Mouse (Mus musculus) intestine, embryonic 14.5 days (tissue): ENCODE data around the gene Neto2. TPM values are rescaled to one million over a fixed set of nuclear protein-coding genes. Genes with fewer than 3 reads are reported as not detected.

Experiments
- ATAC-seq: fragments of 200-750 bp; cut with Nextera tagmentation; replicated peaks from 2 replicates; pipeline ENCODE4 v1.8.0; 2017; ENCODE audit warnings: low read depth, moderate number of reproducible peaks, moderate TSS enrichment, moderate library complexity; ENCODE audit not compliant: low FRiP score, low TSS enrichment
- DNase-seq: peaks from one replicate; pipeline ENCODE4 v3.0.0-alpha.2; 2018; ENCODE audit warnings: low spot score
- H3K27ac ChIP-seq: fragments of 300-500 bp; sonication (generic); 2 replicates; pipeline ENCODE4 v1.5.1; 2014; ENCODE audit warnings: low read depth, mild to moderate bottlenecking, control low read depth
- H3K27me3 ChIP-seq: fragments of 300-500 bp; sonication (generic); replicated peaks from 2 replicates; pipeline ENCODE4 v1.6.1; 2014; ENCODE audit warnings: low read length, control low read depth; ENCODE audit not compliant: control insufficient read depth, insufficient read depth
- H3K36me3 ChIP-seq: fragments of 300-500 bp; sonication (generic); 2 replicates; pipeline ENCODE4 v1.6.1; 2014; ENCODE audit warnings: low read length, control low read depth; ENCODE audit not compliant: control insufficient read depth, insufficient read depth
- H3K4me1 ChIP-seq: fragments of 300-500 bp; sonication (generic); replicated peaks from 2 replicates; pipeline ENCODE4 v1.6.1; 2014; ENCODE audit warnings: low read length, control low read depth, mixed read lengths; ENCODE audit not compliant: control insufficient read depth, insufficient read depth
- H3K4me2 ChIP-seq: fragments of 300-500 bp; sonication (generic); 2 replicates; pipeline ENCODE4 v1.6.1; 2014; ENCODE audit warnings: low read length
- H3K4me3 ChIP-seq: fragments of 300-500 bp; sonication (generic); 2 replicates; pipeline ENCODE4 v1.5.1; 2014; ENCODE audit warnings: low read depth, low read length, control low read depth, mixed read lengths
- H3K9ac ChIP-seq: fragments of 300-500 bp; sonication (generic); 2 replicates; pipeline ENCODE4 v1.6.1; 2014; ENCODE audit warnings: mild to moderate bottlenecking, low read length
- H3K9me3 ChIP-seq: fragments of 300-500 bp; sonication (generic); 2 replicates; pipeline ENCODE4 v1.6.1; 2016; ENCODE audit warnings: low read length, control low read depth; ENCODE audit not compliant: control insufficient read depth
- WGBS: fragments of 180-500 bp; shearing (Covaris S2); extraction: QIAGEN DNeasy Blood & Tissue Kit; methylation state at CpG from one replicate; pipeline ENCODE4 v1.1.7; 2014; 5-methylcytosine and 5-hydroxymethylcytosine counted together
- polyA plus RNA-seq: library from polyadenylated mRNA; unstranded; fragments of >200 nt; fragmentation: Nextera tagmentation; extraction: Ambion mirVana; gene quantifications from 2 replicates; pipeline ENCODE4 v1.2.1, GENCODE M21; 2014

The Neto2 gene
- polyA plus RNA-seq, 1 experiment from 2014 or later = 13.9 TPM

- no peaks in the 10 kb centered on the region for H3K27me3 ChIP-seq
- H3K9ac ChIP-seq = no peak overlapping the region
- H3K4me1 ChIP-seq = no peaks in the 10 kb centered on the region; the same call in 1 of the 2 replicates
- no peak overlapping the region for H3K4me2 ChIP-seq
- H3K4me3 ChIP-seq = no peak overlapping the region
- WGBS = 50% methylated on average over 8 of the region's 8 CpGs
- ATAC-seq = no peak
- H3K9me3 ChIP-seq = no peaks in the 10 kb centered on the region
- H3K27ac ChIP-seq = no peak overlapping the region
- no peak for DNase-seq
- H3K36me3 ChIP-seq = no peaks in the 10 kb centered on the region
Observed at GRCm38 (mm10) chr8:85597413-85598191, 103.1 kb downstream of the Neto2 start.

DNA sequence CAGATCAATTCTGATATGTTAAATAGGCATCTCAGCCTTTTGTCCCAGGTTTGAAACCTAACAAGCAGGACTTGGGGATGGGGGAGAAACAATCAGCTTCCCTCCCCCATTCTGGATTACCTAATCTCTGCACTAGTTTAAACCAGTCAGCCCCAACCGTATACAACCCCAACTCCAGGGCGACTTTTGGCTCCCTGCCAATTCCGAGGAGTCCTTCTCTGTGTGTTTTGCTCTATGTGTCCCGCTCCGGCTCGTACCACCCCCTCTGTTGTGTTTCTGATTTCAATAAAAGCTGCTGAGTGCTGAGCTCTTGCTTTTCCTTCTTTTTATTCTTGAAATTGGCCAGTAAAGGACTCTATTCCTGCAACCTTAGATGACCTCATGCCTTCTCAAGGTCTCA is 105.3 kb downstream of the Neto2 start:
- Histone ChIP-seq H3K9ac (no peak overlapping the region), H3K27ac (no peak overlapping the region)

GRCm38 (mm10) chr8:85594983-85595382 is 105.7 kb downstream of the Neto2 start:
- no peak overlapping the region for H3K9ac ChIP-seq
- H3K4me2 ChIP-seq = no peak overlapping the region
- no peaks in the 10 kb centered on the region; the same call in 1 of the 2 replicates for H3K4me1 ChIP-seq
- H3K27ac ChIP-seq = no peak overlapping the region
- no peaks in the 10 kb centered on the region for H3K9me3 ChIP-seq
- no peaks in the 10 kb centered on the region for H3K27me3 ChIP-seq
- 36% methylated on average over 3 of the region's 3 CpGs for WGBS
- ATAC-seq (no peak), DNase-seq (no peak)
- H3K4me3 ChIP-seq = no peak overlapping the region
- H3K36me3 ChIP-seq = no peaks in the 10 kb centered on the region

More for the DNA sequence above, 105.3 kb downstream of the Neto2 start:
- Histone ChIP-seq H3K4me3 (no peak overlapping the region), H3K36me3 (no peaks in the 10 kb centered on the region), H3K27me3 (no peaks in the 10 kb centered on the region), H3K9me3 (no peaks in the 10 kb centered on the region), H3K4me2 (peak overlapping the region; percentile 13; the same call in 1 of the 2 replicates), H3K4me1 (no peaks in the 10 kb centered on the region; the same call in 1 of the 2 replicates)
- ATAC-seq (no peak), DNase-seq (peak; percentile 60)
- 18% methylated on average over 6 of the region's 6 CpGs for WGBS

GRCm38 (mm10) chr8:85593324-85593723 is 107.4 kb downstream of the Neto2 start:
- 69% methylated on average over 3 of the region's 3 CpGs for WGBS
- H3K4me3 ChIP-seq = no peak overlapping the region
- H3K27ac ChIP-seq = no peak overlapping the region
- ATAC-seq (no peak), DNase-seq (no peak)
- no peak overlapping the region for H3K4me2 ChIP-seq
- H3K4me1 ChIP-seq = no peaks in the 10 kb centered on the region; the same call in 1 of the 2 replicates
- H3K9ac ChIP-seq = no peak overlapping the region
- no peaks in the 10 kb centered on the region for H3K9me3 ChIP-seq
- no peaks in the 10 kb centered on the region for H3K36me3 ChIP-seq
- no peaks in the 10 kb centered on the region for H3K27me3 ChIP-seq

DNA sequence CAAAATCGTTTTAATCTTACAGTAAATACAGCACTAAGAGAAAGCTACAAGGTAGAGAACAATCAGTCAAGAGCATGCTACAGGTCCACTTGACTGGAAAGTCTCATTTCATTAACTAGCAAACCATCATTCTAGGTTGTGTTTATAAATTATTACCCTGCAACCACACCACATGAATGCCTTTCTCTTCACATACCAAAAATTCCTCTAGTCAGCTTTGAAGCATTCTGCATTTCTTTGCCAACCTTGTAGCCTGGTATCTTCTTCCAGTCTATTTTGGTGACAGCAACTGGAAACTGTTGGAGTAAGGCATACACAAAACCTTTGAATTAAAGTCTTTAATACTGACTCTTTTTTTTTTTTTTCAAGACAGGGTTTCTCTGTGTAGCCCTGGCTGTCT is 109.2 kb downstream of the Neto2 start:
- 71% methylated on average over 1 of the region's 1 CpGs for WGBS

GRCm38 (mm10) chr8:85590258-85590657 is 110.5 kb downstream of the Neto2 start:
- 64% methylated on average over 1 of the region's 1 CpGs for WGBS
- ATAC-seq (no peak), DNase-seq (no peak)
- Histone ChIP-seq H3K9me3 (no peaks in the 10 kb centered on the region), H3K27me3 (no peaks in the 10 kb centered on the region), H3K4me1 (no peaks in the 10 kb centered on the region; the same call in 1 of the 2 replicates), H3K9ac (no peak overlapping the region), H3K27ac (no peak overlapping the region), H3K4me2 (no peak overlapping the region), H3K36me3 (no peaks in the 10 kb centered on the region), H3K4me3 (no peak overlapping the region)

More for the DNA sequence above, 109.2 kb downstream of the Neto2 start:
- no peaks in the 10 kb centered on the region for H3K36me3 ChIP-seq
- H3K9ac ChIP-seq = no peak overlapping the region
- no peak overlapping the region for H3K4me3 ChIP-seq
- ATAC-seq = no peak
- H3K27me3 ChIP-seq = no peaks in the 10 kb centered on the region
- no peak overlapping the region for H3K4me2 ChIP-seq
- H3K9me3 ChIP-seq = no peaks in the 10 kb centered on the region
- no peak overlapping the region for H3K27ac ChIP-seq
- H3K4me1 ChIP-seq = no peaks in the 10 kb centered on the region; the same call in 1 of the 2 replicates
- no peak for DNase-seq

DNA sequence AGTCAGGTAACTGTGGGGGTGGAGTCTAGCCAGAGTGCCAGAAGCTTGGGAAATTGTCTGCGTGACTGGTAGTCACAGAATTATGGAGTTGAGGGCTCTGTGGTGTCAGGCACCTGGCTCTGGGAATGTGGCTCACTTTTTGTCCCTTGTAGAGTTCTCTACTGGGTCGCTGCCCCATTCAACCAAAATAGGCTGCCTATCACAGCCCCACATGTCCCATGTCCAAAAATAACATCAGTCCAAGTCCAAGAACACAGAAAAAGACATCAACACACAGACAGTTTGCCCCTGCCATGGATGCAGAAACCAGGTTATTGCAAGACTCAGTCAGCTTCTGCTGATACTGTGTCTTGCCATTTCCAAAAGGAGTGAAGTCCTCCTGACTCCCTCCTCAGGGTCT is 112.1 kb downstream of the Neto2 start:
- ATAC-seq (no peak), DNase-seq (no peak)
- Histone ChIP-seq H3K4me1 (no peaks in the 10 kb centered on the region), H3K4me2 (no peak overlapping the region), H3K27me3 (no peaks in the 10 kb centered on the region), H3K4me3 (no peak overlapping the region), H3K27ac (no peak overlapping the region), H3K9me3 (no peaks in the 10 kb centered on the region), H3K9ac (no peak overlapping the region), H3K36me3 (no peaks in the 10 kb centered on the region)
- WGBS = 79% methylated on average over 2 of the region's 2 CpGs
